Mouse (Mus musculus) embryonic facial prominence, embryonic 14.5 days (tissue): Measurements from ENCODE around the gene LTO1. TPM values are rescaled to one million over a fixed set of nuclear protein-coding genes. Genes with fewer than 3 reads are reported as not detected.

Experiments
- ATAC-seq: fragments of 200-750 bp; cut with Nextera tagmentation; 2 replicates; pipeline ENCODE4 v1.8.0; 2017; ENCODE audit warnings: low read depth, moderate number of reproducible peaks, moderate TSS enrichment
- DNase-seq: peaks from one replicate; pipeline ENCODE4 v3.0.0-alpha.2; 2015; ENCODE audit warnings: low spot score
- H3K27ac ChIP-seq: fragments of 300-500 bp; sonication (generic); replicated peaks from 2 replicates; pipeline ENCODE4 v1.5.1; 2014; ENCODE audit warnings: low read depth, mild to moderate bottlenecking, low read length, moderate library complexity
- H3K27me3 ChIP-seq: fragments of 300-500 bp; sonication (generic); replicated peaks from 2 replicates; pipeline ENCODE4 v1.6.1; 2014; ENCODE audit warnings: low read length; ENCODE audit not compliant: control insufficient read depth, insufficient read depth
- H3K36me3 ChIP-seq: fragments of 300-500 bp; sonication (generic); 2 replicates; pipeline ENCODE4 v1.6.1; 2014; ENCODE audit warnings: low read length, mixed read lengths; ENCODE audit not compliant: control insufficient read depth, insufficient read depth
- H3K4me1 ChIP-seq: fragments of 300-500 bp; sonication (generic); 2 replicates; pipeline ENCODE4 v1.6.1; 2014; ENCODE audit warnings: antibody characterized with exemption, low read length; ENCODE audit not compliant: control insufficient read depth, insufficient read depth
- H3K4me2 ChIP-seq: fragments of 300-500 bp; sonication (generic); 2 replicates; pipeline ENCODE4 v1.6.1; 2014; ENCODE audit warnings: low read depth, mild to moderate bottlenecking, low read length, moderate library complexity, mixed read lengths
- H3K4me3 ChIP-seq: fragments of 300-500 bp; sonication (generic); 2 replicates; pipeline ENCODE4 v1.5.1; 2014; ENCODE audit warnings: low read depth, mild to moderate bottlenecking, low read length
- H3K9ac ChIP-seq: fragments of 300-500 bp; sonication (generic); 2 replicates; pipeline ENCODE4 v1.6.1; 2014; ENCODE audit warnings: low read depth, mild to moderate bottlenecking, low read length, moderate library complexity, mixed read lengths
- H3K9me3 ChIP-seq: fragments of 300-500 bp; sonication (generic); 2 replicates; pipeline ENCODE4 v1.6.1; 2016; ENCODE audit warnings: low read length; ENCODE audit not compliant: control insufficient read depth
- WGBS: fragments of 180-500 bp; shearing (Covaris S2); extraction: QIAGEN DNeasy Blood & Tissue Kit; methylation state at CpG from one replicate; pipeline ENCODE4 v1.1.7; 2014; 5-methylcytosine and 5-hydroxymethylcytosine counted together
- polyA plus RNA-seq: library from polyadenylated mRNA; unstranded; fragments of >200 nt; fragmentation: Nextera tagmentation; extraction: Ambion mirVana; gene quantifications from 2 replicates; pipeline ENCODE4 v1.2.1, GENCODE M21; 2014

LTO1 gene
- polyA plus RNA-seq, 1 experiment from 2014 or later = 19.3 TPM

DNA sequence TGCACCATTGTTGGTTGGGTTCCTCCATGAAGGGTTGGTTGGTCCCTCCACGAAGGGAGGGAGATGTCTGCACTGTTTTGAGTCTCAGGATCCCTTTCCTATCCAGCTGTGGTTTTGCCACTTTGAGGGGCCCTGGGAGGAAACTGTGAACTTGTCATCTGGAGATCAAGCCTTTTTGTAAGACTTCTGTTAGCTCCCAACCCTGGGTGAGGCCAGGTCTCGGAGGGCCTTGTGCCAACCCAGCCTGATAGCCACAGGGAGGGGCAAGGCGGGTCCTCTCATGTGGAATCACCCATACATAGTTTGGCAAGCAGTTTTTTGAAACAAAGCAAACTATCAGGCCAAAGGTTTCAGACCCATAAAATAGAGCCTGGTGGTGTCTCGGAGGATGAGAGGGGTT is 49.4 kb downstream of the LTO1 start:
- no peak for DNase-seq
- ATAC-seq = no peak
- 80% methylated on average over 4 of the region's 4 CpGs for whole genome bisulfite sequencing
- Histone ChIP-seq H3K9ac (no peak overlapping the region), H3K9me3 (no peaks in the 10 kb centered on the region), H3K36me3 (no peaks in the 10 kb centered on the region), H3K27ac (no peak overlapping the region), H3K4me1 (no peaks in the 10 kb centered on the region), H3K4me2 (no peak overlapping the region), H3K4me3 (no peak overlapping the region), H3K27me3 (no peaks in the 10 kb centered on the region)

DNA sequence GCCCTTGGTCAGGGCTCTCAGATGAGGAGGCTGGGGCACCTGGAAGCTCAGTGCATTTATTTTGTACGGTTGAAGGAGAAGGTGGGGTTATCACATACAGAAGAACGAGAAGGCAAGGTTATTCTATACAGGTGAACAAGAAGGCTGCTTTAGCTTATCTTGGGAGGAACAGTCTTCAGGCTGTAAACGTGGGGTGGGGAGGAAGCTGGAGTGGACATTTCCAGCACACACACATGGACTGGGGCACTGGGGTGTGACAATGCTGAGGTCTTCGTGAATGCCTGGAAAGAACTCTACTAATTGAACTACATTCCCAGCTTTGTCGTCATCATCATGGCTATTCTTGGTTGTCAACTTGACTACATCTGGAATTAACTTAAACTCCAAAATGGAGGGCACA is 51.0 kb downstream of the LTO1 start:
- no peaks in the 10 kb centered on the region for H3K27me3 ChIP-seq
- 68% methylated on average over 5 of the region's 5 CpGs for WGBS
- H3K4me1 ChIP-seq = no peaks in the 10 kb centered on the region
- no peak overlapping the region for H3K27ac ChIP-seq
- no peak overlapping the region for H3K4me2 ChIP-seq
- H3K4me3 ChIP-seq = no peak overlapping the region
- no peaks in the 10 kb centered on the region for H3K36me3 ChIP-seq
- no peak for DNase-seq
- no peaks in the 10 kb centered on the region for H3K9me3 ChIP-seq
- ATAC-seq = no peak
- H3K9ac ChIP-seq = no peak overlapping the region

DNA sequence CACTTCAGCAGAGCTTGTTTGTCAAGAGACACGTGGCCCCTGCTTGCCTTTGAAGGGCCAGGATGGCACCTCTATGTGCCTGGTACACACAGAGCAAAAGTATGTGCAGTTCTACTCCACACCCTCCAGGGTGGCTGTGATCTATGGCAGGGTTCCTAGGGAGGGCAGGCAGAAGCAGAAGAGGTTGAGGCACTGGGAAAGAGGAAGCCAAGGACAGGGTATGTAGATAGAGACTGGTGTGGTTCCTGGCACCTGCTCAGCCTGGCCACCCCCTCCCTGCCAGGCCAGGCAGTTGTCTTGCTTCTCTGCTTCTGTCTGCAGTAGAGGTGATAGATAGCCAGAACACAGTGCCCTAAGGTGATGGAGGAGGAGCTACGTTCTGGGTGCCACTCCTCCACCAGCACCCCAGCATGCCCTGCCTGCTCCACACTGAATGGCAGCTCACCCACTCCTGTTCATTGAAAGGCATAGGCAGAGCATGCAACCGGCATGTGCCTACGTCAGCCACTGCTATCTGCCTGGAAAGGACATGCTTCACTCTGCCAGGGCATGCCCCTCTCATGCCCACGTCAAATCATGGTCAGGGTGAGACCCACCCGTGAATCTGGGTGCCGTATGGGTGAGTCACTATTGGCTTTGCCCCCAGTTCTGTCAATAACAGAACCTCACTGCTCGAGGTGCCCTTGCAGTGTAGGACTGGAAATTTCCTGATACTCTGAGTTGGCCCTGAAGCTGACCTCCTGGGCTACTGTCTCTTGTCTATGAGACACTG is 56.3 kb downstream of the LTO1 start:
- H3K4me1 ChIP-seq = no peaks in the 10 kb centered on the region
- no peak overlapping the region for H3K4me2 ChIP-seq
- no peak overlapping the region for H3K9ac ChIP-seq
- 61% methylated on average over 8 of the region's 8 CpGs for WGBS
- no peaks in the 10 kb centered on the region for H3K9me3 ChIP-seq
- ATAC-seq (no peak), DNase-seq (no peak)
- H3K27me3 ChIP-seq = no peaks in the 10 kb centered on the region
- no peak overlapping the region for H3K4me3 ChIP-seq
- H3K36me3 ChIP-seq = no peaks in the 10 kb centered on the region
- H3K27ac ChIP-seq = no peak overlapping the region

DNA sequence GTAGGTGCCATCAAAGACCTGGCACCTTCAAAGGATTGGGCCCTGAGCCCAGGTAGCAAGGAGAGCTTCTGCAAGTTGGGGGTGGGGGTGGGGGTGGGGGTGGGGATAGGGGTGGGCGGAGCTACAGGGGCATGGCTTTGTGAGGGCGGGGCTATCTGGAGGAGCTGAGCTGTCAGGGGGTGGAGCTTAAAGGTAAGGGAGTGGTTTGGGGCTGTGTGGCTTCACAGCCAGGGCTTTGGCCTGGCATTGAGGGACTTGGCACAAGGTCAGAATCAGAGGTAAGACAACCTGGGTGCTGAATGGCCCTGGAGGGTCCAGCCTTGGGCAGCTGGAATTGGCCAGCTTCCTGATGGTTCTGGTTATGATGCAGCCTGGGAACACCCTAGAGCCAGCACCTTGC is 56.9 kb downstream of the LTO1 start:
- no peaks in the 10 kb centered on the region for H3K36me3 ChIP-seq
- no peak for ATAC-seq
- no peak overlapping the region for H3K4me2 ChIP-seq
- DNase-seq = no peak
- no peaks in the 10 kb centered on the region for H3K27me3 ChIP-seq
- no peak overlapping the region for H3K4me3 ChIP-seq
- no peak overlapping the region for H3K9ac ChIP-seq
- H3K9me3 ChIP-seq = no peaks in the 10 kb centered on the region
- H3K4me1 ChIP-seq = no peaks in the 10 kb centered on the region
- no peak overlapping the region for H3K27ac ChIP-seq
- 42% methylated on average over 2 of the region's 2 CpGs for WGBS

DNA sequence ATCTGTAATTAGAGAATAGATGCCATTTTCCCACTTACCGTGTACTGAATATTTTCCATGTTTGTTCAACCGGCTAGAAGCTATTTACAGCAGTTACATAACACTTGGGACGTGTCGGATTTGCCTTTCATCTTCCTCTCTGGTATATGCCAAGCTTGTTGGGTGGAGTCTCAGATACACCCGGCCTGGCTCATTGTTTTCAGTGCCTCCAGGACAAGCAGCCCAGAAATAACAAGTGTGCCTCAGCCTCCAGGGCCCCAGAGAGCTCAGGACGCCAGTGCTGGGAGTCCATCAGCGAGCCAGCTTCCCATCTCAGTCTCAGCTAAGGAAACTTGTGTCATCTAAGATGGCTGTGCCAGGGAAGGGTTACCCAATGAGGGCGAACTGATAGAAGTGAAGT is 58.6 kb downstream of the LTO1 start:
- no peak for ATAC-seq
- Histone ChIP-seq H3K4me3 (no peak overlapping the region), H3K4me1 (no peaks in the 10 kb centered on the region), H3K9me3 (no peaks in the 10 kb centered on the region), H3K27ac (no peak overlapping the region), H3K36me3 (no peaks in the 10 kb centered on the region), H3K27me3 (no peaks in the 10 kb centered on the region), H3K9ac (no peak overlapping the region), H3K4me2 (no peak overlapping the region)
- WGBS = 60% methylated on average over 8 of the region's 8 CpGs
- DNase-seq = peak; percentile 36

DNA sequence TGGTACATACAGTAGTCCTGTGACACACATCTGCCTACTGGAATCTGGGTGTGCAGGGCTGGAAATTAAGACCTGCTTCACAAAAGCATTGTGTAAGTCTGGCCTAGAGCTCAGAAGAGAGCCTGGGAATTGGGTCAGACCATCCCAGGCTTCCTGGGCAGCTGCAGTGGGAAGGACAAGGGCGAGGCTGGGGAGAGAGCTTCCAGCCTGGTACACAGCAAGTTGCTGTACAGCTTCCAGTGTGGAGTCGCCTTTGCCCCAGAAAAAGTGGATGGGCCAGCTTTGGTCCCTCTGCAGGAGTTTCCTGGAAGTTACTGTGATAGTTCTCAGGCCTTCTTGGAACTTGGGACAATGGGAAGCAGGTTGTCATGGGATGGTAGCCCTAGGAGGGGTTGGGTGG is 62.2 kb downstream of the LTO1 start:
- no peaks in the 10 kb centered on the region for H3K4me1 ChIP-seq
- H3K9ac ChIP-seq = no peak overlapping the region
- WGBS = 75% methylated on average over 2 of the region's 2 CpGs
- H3K27me3 ChIP-seq = no peaks in the 10 kb centered on the region
- H3K27ac ChIP-seq = no peak overlapping the region
- no peak overlapping the region for H3K4me2 ChIP-seq
- DNase-seq (no peak), ATAC-seq (no peak)
- no peaks in the 10 kb centered on the region for H3K36me3 ChIP-seq
- H3K9me3 ChIP-seq = no peaks in the 10 kb centered on the region
- H3K4me3 ChIP-seq = no peak overlapping the region

DNA sequence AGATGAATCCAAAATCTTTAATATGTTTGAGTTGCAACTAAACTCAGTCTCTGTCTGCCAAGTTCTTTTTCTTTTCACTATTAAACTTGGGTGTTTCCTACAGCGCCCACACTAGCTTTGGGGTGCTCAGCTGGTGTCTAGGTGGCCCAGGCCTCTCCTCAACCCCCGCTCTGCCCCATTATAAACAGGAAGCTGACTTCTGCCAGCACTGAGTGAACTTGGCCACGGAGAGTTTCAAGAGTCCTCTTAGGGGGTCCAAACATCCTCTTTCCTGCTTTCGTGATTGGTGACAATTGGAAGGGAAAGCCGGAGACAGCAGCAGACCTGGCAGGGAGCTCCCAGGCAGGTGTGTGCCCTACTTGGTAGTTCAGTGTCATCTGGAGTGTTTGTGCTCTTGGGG is 64.9 kb downstream of the LTO1 start:
- no peak overlapping the region for H3K9ac ChIP-seq
- H3K4me1 ChIP-seq = no peaks in the 10 kb centered on the region
- H3K27me3 ChIP-seq = no peaks in the 10 kb centered on the region
- no peak overlapping the region for H3K4me2 ChIP-seq
- no peaks in the 10 kb centered on the region for H3K9me3 ChIP-seq
- 78% methylated on average over 5 of the region's 5 CpGs for WGBS
- H3K36me3 ChIP-seq = no peaks in the 10 kb centered on the region
- no peak for DNase-seq
- no peak for ATAC-seq
- no peak overlapping the region for H3K4me3 ChIP-seq
- H3K27ac ChIP-seq = no peak overlapping the region

Other genes with a start within 250 kb of the LTO1 start
- gene Ano1, start 163.1 kb upstream of the LTO1 start, polyA plus RNA-seq = 20.8 and 22.2 TPM in 2 replicates
- 0.88 and 0.97 TPM in 2 replicates for gene Fgf3, start 77.0 kb upstream of the LTO1 start, polyA plus RNA-seq
- 1.0 TPM in 2 replicates for gene Fgf4, start 67.7 kb upstream of the LTO1 start, polyA plus RNA-seq
- gene Fgf15, start 18.6 kb upstream of the LTO1 start, polyA plus RNA-seq = 0.42 and 5.3 TPM in 2 replicates
- 137 and 146 TPM in 2 replicates for gene Ccnd1, start 24.8 kb downstream of the LTO1 start, polyA plus RNA-seq